Mouse (Mus musculus) spleen, embryonic (tissue): Measurements from ENCODE around the gene Snx29.
"Not testable (repeated sequence)": the region's sequence is repeated elsewhere in the genome, so short reads cannot be mapped to it uniquely, and the experiment has no call there.

Experiments
- CTCF ChIA-PET: fragments of 350-600 bp; sonication (Branson Sonifier 250); formaldehyde crosslinking; loops from one replicate; lab custom pipeline; 2022; lab: Charles Lee

Gene Snx29

DNA sequence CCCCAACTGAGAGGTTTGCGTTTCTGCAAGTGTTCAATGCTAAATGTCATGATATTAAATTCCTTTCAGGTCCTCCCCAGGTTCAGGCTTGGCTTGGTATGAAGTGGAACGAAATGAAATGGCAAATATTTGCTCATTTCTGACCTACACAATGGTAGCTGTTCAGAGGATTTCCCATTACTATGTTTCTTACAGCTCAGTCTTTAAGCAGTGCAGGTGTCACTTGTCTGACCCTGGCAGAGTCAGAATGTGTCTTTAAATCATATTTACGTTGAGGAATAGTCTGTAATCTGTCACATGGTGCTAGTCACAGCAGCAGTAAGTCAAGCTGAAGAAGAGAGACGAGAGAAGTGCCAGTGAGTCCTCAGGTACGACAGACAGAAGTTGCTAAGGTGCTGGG is 36.5 kb downstream of the Snx29 start:
- CTCF ChIA-PET = no interaction called here

DNA sequence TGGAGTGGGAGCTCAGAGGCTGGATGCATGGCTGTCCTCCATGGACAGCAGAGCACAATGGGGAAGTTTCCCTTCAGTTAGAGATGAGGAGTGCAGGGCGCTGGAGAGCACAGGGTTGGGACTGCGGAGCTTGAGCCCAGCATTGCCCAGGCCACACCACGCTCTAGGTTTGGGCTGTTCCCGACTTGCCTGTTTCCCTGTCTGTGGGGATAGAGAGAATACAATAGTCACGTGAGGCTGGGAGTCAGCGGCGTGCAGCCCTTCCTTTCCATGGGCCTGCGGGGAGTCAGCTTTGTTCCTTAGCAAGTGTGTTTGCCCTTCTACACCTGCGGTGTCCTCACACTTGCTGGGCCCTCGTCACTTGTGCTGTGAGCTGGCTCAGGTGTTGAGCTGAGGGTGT is 37.2 kb downstream of the Snx29 start:
- CTCF ChIA-PET = no interaction called here

DNA sequence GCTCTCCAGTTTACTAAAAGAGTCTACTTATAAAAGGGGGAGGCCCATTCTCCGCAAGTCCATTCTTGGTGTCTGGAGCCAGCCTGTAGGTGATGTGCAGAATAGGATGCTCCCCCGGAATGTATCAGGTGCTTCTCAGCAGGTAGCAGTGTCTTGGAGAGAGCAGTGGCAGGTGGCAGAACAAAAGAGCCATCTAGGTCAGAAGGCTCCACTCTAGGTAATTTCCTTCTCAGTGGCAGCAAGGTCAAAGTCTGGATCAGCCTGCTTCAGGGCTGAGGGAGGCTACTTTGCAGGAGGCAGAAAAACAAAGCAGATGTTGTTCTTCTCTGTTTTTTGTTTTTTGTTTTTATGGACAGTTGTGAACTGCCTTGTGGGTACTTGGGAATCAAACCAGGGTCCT is 37.9 kb downstream of the Snx29 start:
- CTCF ChIA-PET = not testable (repeated sequence)

DNA sequence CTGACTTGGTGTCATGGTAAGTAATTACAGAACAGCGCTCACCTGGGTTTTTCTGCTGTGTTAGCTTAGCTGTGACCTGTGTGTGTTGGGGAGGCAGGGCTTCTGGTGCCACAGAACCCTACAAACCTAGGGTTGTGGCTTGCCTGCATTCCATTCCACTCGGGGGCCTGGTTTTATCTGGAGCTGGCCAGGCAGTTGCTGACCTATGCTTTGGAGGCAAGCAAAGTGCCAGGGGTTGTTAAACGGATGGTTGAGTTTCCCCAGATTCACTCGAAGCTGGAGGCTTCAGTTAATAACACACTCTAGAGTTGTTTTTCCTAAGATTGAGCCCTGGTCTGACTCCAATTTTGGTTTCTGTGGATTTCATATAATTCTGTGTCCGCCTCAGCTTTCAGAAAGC is 42.9 kb downstream of the Snx29 start:
- CTCF ChIA-PET = interaction anchor here (0.6 kb wide), 1 partner anchor 174 kb away, joined by 3 read pairs; no protein-coding TSS in a partner anchor

DNA sequence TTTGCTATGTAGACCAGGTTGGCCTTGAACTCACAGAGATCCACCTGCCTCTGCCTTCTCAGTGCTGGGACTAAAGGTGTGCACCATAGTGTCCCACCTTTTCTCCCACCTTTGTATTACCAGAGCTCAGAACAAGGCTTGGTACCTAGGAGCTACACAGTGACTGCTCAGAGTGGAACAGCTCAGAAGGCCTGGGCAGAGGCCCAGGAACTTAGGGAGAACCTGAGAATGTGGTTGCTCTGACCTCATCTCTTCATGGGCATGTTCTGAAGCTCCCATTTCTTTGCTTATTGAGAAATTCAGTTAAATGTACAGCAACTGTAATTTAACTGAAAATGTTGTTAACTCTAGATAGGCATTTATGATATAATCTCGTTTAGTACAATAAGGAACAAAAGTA is 44.1 kb downstream of the Snx29 start:
- CTCF ChIA-PET = no interaction called here

DNA sequence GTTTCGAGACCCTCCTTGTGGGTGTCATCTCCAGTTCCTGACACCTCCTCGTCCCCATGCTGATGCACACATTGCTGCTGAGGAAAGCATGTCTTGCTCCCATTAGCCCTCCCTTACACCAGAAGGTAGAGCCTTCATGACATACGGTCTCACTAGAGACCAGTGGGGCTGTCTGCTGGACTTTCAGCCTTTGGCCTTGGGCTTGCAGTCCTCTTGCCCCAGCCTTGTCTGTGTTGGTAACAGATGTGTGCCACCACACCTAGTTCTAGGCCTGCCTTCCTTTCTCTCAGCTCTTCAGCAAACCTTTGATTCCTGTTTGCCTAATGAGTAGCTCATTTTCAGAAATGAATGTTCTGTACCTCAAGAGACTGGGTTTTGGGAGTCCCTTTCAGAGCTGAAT is 45.7 kb downstream of the Snx29 start:
- CTCF ChIA-PET = no interaction called here

DNA sequence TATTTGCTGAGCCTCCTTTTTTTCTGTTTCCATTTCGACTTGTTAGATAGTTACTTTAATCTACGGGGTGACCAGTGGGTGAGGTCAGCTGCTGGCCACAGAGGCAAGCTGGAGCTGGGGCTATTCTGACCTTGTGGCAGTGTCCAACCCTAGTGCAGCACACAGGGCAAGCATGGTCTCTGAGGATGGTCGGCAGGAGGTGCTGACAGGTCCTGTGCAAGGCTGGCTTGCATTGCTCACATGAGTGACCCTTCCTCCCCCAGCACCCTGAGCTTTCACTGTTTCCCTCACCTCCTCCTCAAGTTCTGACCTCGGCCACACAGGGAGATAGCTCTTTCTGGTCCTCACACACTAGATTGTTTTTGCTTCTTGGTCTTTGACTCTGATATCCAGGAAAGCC is 46.5 kb downstream of the Snx29 start:
- CTCF ChIA-PET = no interaction called here

DNA sequence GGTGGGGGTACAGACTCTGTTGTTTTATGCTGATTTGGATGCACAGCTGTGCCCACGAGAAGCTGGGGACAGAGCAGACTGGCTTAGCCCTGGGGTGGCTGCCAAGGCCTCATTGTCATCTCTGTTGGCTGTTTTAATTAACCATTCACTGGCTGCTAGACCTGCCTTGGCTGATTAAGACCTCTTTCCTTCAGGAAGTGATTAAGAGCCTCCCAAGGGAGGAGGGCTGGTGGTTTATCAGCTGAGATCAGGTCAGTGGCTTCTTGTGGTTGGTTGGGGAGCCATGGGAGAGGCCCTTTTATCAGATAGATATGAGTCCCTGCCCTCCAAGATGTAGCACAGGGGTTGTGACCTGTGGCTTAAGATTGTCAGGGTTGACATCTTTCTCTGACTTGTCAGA is 46.9 kb downstream of the Snx29 start:
- CTCF ChIA-PET = no interaction called here

DNA sequence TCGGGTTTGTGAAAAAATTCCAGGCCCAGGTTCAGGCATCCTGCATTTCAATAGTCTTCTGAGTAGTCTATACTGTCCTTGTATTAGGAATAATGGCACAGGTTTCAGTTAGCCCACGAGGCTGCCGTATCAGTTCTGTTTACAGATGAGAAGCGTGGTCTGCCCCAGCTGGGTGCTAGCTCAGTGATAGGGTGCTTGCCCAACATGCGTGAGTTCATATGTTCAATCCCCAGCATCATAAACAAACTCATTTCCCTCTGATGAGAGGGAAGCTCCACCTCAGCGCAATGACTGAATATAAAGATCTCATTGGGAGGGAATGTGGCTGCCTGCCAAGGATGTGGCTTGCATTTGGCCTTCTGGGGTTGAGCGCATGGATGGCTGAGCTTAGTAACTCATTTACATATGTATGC is 47.4 kb downstream of the Snx29 start:
- CTCF ChIA-PET = no interaction called here

DNA sequence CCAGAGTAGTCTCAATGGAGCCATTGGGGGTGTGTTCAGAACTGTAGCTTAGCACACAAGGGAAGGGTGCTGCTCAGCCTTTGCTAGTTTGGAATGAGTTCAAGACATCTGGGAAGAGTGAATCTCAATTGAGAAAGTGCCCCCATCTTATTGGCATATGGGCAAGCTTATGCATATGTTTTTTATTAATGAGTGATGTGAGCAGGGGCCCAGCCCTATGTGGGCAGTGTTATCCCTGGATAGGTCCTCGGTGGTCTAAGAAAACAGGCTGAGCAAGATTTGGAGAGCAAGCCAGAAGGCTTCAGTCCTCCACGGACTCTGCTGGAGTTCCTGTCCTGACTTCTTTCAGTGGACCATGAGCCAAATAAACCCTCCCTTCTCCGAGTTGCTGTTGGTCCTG is 56.6 kb downstream of the Snx29 start:
- CTCF ChIA-PET = interaction anchor here (0.6 to 0.9 kb wide), 2 partner anchors 59 to 100 kb away, joined by 3 to 4 read pairs; no protein-coding TSS in a partner anchor

DNA sequence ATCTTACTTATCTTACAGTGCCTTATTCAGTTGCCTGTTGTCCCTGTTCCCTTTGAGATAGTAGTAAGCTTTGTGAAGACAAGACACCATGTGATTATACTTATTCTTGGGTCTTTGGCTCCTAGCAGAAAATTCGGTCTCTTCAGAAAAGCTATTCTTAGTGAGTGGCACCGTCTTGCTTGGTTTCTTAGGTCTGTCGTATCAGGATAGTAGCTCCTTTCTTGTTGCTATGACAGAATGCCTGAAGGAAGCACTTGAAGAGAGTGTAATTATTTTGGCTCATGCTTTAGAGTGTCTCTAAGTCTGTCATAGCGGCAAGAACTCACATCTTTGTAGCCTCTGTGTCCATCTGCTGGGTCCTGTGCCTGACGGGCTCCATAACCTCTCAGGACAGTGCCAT is 57.3 kb downstream of the Snx29 start:
- CTCF ChIA-PET = interaction anchor here (0.9 kb wide), 1 partner anchor 100 kb away, joined by 4 read pairs; no protein-coding TSS in a partner anchor

DNA sequence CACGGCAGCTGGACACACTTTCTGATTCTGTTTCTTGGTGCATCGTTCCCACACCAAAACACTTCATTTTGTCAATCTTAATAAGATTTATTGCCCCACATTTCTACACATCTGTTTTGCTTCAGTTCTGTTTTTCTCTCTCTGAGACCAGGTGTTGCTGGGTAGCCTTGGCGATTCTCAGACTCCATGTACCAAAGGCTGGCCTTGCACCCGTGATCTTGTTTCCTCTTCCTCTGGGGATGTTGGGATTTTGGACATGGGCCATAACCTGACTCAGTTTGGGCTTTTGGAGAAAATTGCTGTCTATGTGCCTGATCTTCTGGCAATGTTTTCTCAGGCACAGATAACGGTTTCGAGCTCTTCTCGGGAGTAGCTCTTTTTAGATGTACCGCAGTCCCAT is 58.2 kb downstream of the Snx29 start:
- CTCF ChIA-PET = no interaction called here

DNA sequence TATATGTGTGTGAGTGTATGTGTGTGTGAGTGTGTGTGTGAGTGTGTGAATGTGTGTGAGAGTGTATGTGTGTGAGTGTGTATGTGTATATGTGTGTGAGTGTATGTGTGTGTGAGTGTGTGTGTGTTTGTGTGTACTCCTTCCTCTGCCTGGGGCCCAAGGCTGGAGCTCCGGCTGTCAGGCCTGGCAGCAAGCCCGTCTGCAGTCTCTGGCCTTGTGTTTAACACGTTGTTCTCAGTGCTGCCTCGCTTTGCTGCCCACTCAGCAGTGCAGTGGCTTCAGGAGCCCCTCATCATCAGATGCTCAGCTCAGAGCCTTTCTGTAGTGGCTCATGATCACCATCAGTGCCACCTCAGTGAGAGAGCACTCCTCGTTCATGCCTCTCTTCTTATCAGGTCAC is 61.7 kb downstream of the Snx29 start:
- CTCF ChIA-PET = no interaction called here

DNA sequence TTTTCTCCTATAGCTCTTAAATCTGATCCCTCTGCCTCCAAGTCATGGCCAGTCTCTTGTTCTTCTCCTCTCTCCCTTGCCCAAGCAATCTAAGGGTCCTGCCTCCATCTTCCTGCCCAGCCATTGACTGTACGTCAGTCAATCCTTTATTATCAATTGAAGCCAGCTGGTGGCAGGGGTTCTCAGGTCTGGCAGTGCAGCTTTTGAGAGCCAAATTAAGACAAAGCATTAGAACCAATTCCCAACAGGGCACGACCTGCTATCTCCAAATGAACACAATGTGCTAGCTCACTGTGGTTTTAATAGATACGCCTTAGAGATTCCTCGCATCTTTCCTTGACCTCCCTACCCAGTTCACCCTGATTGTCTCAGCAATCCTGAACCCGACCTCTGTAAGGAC is 62.4 kb downstream of the Snx29 start:
- CTCF ChIA-PET = interaction anchor here (0.9 kb wide), 1 partner anchor 15 kb away, joined by 3 read pairs; no protein-coding TSS in a partner anchor

DNA sequence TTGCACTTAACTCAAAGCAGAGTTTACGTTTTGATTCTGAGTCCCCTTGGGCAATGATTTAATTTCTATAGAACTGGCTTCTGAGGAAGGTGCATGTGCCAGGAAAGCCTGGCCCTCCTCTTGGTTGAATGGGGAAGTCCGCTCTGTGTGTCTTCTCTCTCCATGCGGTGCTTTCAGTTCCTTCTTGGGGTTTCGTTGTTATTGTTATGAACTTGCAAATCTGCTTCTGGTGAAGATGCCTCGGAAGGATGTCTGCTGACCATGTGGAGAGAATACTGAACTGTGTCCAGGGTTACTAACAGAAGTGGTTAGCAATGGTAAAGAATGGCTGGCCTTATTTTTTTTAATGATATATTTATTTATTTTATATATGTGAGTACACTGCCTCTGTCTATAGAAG is 63.1 kb downstream of the Snx29 start:
- CTCF ChIA-PET = interaction anchor here (0.9 to 1.0 kb wide), 2 partner anchors 14 to 17 kb away, joined by 3 read pairs; no protein-coding TSS in a partner anchor

DNA sequence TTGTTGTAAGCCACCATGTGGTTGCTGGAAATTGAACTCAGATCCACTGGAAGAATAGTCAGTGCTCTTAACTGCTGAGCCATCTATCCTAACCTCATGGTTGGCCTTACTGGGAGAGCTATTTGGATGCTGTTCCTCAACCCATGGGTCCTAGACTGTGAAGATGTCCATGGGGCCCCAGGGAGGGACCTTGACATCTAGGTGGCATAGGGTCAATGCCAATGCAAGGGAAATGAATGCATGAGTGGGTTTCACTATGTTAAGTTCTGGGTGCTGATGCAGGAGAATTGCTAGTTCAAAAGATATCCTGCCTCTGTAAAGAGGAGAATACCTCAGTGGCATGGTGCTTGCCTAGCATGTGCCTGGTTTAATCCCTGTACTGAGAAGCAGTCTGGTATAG is 63.5 kb downstream of the Snx29 start:
- CTCF ChIA-PET = interaction anchor here (1.0 kb wide), 1 partner anchor 17 kb away, joined by 3 read pairs; no protein-coding TSS in a partner anchor

DNA sequence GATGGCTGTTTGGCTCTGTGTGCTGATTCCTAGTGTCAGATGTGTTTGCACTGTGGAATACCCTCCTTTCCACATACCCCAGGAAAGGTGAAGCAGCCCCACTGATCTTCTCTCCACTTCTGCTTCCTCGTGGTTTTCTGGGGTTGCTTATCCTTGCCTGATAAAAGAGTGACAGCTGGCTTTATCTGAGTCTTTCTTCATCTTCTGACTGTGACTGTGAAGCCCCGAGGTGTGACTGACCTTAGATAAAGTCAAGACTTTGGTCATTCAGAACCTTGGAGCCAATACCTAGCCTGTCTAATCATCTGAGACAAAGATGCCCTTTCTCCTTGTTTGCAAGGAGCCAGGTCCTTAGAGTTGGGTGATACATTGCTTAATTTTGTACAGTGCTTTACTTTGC is 65.4 kb downstream of the Snx29 start:
- CTCF ChIA-PET = no interaction called here

DNA sequence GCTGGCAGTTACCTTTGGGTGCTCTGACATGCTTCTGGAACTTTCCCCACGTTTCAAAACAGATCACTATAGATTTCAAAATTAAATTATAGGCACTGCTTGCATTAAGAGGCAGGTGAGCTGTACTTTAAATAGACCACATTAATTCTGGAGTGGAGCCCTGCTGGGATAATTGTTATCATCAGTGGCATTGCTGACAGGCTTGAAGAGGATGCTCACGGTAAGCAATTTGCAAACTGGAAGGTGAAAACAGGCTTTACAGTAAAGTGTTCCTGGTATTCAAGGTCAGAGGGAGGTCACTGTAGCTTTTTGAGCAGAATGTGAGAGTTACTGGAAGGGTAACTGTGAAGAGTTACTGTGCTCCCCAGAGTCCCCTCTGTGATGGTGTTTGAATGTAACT is 66.6 kb downstream of the Snx29 start:
- CTCF ChIA-PET = no interaction called here

DNA sequence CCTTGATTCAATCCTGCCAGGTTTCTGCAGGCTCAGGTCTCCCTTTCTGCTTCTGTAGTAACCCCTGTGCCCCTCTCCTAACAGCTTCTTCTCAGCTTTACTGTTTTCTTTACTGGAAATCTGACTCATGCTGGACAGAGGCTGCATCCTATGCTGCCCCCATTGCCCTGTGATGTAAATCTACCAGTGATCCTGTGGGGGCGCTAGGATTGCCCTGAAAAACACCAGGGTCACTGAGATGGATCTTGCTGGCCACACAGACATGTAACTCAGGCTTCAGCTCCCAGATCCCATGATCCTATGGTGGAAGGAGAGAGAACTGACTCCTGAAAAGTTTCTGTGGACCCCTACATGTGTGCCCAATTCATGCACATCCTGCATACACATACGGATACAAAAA is 73.9 kb downstream of the Snx29 start:
- CTCF ChIA-PET = no interaction called here

DNA sequence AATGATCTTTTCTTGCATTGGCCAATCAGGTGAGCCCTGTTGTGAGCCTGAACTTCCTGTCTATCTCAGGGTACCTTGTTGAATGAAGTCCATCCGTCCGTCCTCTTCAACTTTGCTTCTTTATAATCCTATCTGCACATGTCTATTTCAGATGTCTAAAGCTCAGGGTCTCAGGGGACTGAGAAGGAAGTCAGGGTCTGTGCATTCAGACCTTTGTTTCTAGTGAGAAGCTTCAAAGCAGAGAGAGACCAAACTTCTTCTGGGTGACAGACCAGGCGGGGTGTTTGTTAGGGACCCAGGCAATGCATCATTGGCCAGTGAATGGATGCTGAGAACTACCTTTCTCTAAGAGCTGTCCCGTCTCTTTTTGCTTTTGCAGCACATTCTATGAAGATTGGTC is 76.7 kb downstream of the Snx29 start:
- CTCF ChIA-PET = interaction anchor here (0.5 to 1.4 kb wide), 3 partner anchors 14 to 261 kb away, joined by 3 to 7 read pairs (median 7); no protein-coding TSS in a partner anchor

DNA sequence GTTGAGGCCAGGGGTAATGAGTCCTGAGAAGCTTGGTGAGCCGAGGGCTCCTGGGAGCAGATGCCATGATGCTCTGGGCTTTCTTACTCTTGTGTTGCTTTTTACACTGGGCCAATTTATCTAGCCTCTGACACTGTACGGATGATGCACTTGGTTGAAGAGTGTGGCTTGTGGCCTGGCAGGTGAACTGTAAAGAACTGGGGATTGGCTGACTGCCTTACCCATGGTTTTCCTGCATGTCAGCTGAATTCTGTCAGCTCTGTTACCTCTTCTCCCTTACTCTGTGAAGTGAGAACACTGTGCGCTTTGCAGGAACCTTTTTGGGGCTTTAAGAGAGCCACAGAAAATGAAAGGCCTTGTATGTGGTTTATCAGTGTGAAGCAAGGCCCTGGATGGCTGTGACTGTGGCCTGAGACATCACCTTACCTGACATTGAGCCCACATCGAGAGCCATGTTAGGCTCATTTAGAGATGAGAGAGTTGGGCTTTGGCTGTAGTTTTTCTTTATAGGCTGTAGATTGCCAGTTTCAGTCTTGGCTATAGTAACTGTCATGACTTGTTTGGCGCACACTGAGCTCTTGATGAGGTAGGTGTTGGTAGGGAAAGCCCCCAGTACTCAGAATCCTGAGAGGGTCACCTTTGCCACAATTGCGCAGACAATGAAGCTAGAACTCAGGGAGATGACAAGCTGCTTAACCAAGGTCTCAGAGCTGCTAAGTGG is 77.3 kb downstream of the Snx29 start:
- CTCF ChIA-PET = interaction anchor here (0.5 to 1.4 kb wide), 3 partner anchors 15 to 275 kb away, joined by 3 to 7 read pairs (median 3); no protein-coding TSS in a partner anchor

DNA sequence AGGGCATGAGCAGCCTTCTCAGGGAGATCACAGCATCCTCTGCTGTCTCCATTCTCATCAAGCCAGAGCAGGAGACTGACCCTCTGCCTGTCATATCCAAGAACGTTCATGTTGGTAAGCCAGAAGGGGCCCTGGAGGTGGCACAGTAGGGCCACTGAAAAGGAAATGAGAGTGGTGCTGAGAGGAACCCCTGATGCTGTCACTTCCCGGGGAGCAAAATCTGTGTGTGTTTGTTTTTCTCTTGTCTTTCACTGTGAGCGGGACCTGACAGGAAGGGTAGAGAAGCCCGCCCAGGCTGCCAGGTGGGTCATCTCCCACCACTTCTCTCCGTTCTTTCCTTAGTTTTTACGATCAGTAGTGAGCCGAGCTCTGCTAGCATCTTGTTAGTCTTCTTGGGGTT is 78.2 kb downstream of the Snx29 start:
- CTCF ChIA-PET = interaction anchor here (0.6 to 1.4 kb wide), 2 partner anchors 16 to 274 kb away, joined by 3 read pairs; no protein-coding TSS in a partner anchor

DNA sequence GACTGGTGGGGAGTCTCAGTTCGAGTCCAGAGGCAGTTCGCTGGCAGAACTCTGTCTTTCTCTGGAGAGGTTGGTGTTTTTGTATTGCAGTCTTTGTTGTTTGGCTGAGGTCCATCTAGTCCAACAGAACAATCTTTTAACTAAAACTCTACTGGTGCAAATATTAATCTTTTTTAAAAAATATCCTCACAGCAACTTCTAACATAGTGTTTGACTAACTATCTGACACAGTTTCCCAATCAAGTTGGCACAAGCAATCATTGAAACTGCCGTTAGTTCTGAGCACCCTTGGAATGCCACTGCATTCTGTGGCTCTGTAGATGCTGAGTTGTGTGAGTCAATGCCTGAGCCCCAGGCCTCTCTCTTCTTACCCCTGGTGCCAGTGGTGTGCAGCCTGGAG is 82.5 kb downstream of the Snx29 start:
- CTCF ChIA-PET = no interaction called here
